Mouse (Mus musculus) ES-Bruce4 (cell line): Measurements from ENCODE around the gene Ttc9c. TPM values are rescaled to one million over a fixed set of nuclear protein-coding genes. Genes with fewer than 3 reads are reported as not detected.

Source experiments
- H3K27ac ChIP-seq: 2 replicates; pipeline ENCODE4 v1.5.1; 2012; ENCODE audit warnings: low read length, inconsistent platforms; ENCODE audit not compliant: insufficient read depth
- H3K27me3 ChIP-seq: 2 replicates; pipeline ENCODE4 v1.6.1; 2012; ENCODE audit warnings: mild to moderate bottlenecking, low read length, inconsistent platforms; ENCODE audit not compliant: control insufficient read depth, poor library complexity, insufficient read depth, severe bottlenecking
- H3K36me3 ChIP-seq: 2 replicates; pipeline ENCODE4 v1.6.1; 2012; ENCODE audit warnings: inconsistent platforms, mild to moderate bottlenecking, low read length, moderate library complexity; ENCODE audit not compliant: control insufficient read depth, poor library complexity, insufficient read depth, severe bottlenecking
- H3K4me1 ChIP-seq: one replicate; pipeline ENCODE4 v1.8.1; 2011; ENCODE audit warnings: low read length; ENCODE audit not compliant: control insufficient read depth, insufficient read depth
- H3K4me3 ChIP-seq: 2 replicates; pipeline ENCODE4 v1.5.1; 2011; ENCODE audit warnings: low read depth, mild to moderate bottlenecking, low read length
- H3K9ac ChIP-seq: 2 replicates; pipeline ENCODE4 v1.6.1; 2012; ENCODE audit warnings: low read depth, mild to moderate bottlenecking, inconsistent platforms; ENCODE audit not compliant: poor library complexity, severe bottlenecking
- H3K9me3 ChIP-seq: replicated peaks from 2 replicates; pipeline ENCODE4 v1.6.1; 2012; ENCODE audit warnings: mild to moderate bottlenecking, low read length, inconsistent platforms; ENCODE audit not compliant: control insufficient read depth, poor library complexity, insufficient read depth, severe bottlenecking
- CTCF ChIP-seq: IDR thresholded peaks from one replicate; pipeline ENCODE4 v1.8.1; 2011; ENCODE audit warnings: low read depth, low read length
- EP300 ChIP-seq: IDR thresholded peaks from 2 replicates; pipeline ENCODE4 v1.6.1; 2011; ENCODE audit warnings: low read depth, low read length; ENCODE audit not compliant: insufficient read depth
- POLR2A ChIP-seq: IDR thresholded peaks from one replicate; pipeline ENCODE4 v1.8.1; 2011; ENCODE audit warnings: low read length; ENCODE audit not compliant: insufficient read depth
- polyA plus RNA-seq: library from polyadenylated mRNA; stranded (reverse); fragments of >200 nt; gene quantifications from 2 replicates; pipeline ENCODE4 v1.2.4, GENCODE M21; 2011; ENCODE audit warnings: low read depth; ENCODE audit not compliant: missing spikeins, insufficient read depth, insufficient read length

The Ttc9c gene
- 77.3 and 84.9 TPM in 2 replicates for polyA plus RNA-seq

GRCm38 (mm10) chr19:8818801-8819595, at the start of gene Ttc9c:
TSS of gene Ttc9c (minus strand) at chr19:8819333.
- Histone ChIP-seq H3K4me1 (peaks cover 2% of the 10 kb centered on the region), H3K9me3 (no peaks in the 10 kb centered on the region), H3K4me3 (peak within 1 kb of the TSS; percentile 92), H3K27ac (peak within 1 kb of the TSS; percentile 96), H3K9ac (peak within 1 kb of the TSS; percentile 91), H3K36me3 (peaks cover 42% of the 10 kb centered on the region), H3K27me3 (no peaks in the 10 kb centered on the region)
- TF ChIP-seq CTCF (no peak), EP300 (0 out of 2 replicates have a peak, but pooled peaks have one; percentile 18), POLR2A (peak; percentile 80)

GRCm38 (mm10) chr19:8864265-8864664, 45.1 kb upstream of the Ttc9c start:
- TF ChIP-seq EP300: no peak
- no peak for TF ChIP-seq POLR2A
- TF ChIP-seq CTCF: no peak
- H3K4me1 ChIP-seq: no peaks in the 10 kb centered on the region

GRCm38 (mm10) chr19:8859018-8859417, 39.9 kb upstream of the Ttc9c start:
- H3K9me3 ChIP-seq: no peaks in the 10 kb centered on the region

More at GRCm38 (mm10) chr19:8864265-8864664, 45.1 kb upstream of the Ttc9c start:
- H3K36me3 ChIP-seq: no peaks in the 10 kb centered on the region
- H3K27ac ChIP-seq: no peak overlapping the region
- no peaks in the 10 kb centered on the region for H3K27me3 ChIP-seq
- no peak overlapping the region for H3K9ac ChIP-seq
- no peaks in the 10 kb centered on the region for H3K9me3 ChIP-seq
- no peak overlapping the region for H3K4me3 ChIP-seq

GRCm38 (mm10) chr19:8857689-8858088, 38.6 kb upstream of the Ttc9c start:
- H3K9me3 ChIP-seq: no peaks in the 10 kb centered on the region
- H3K4me1 ChIP-seq: no peaks in the 10 kb centered on the region
- no peak overlapping the region for H3K4me3 ChIP-seq
- no peak overlapping the region for H3K9ac ChIP-seq
- no peaks in the 10 kb centered on the region for H3K36me3 ChIP-seq
- H3K27ac ChIP-seq: no peak overlapping the region
- no peaks in the 10 kb centered on the region for H3K27me3 ChIP-seq
- no peak for TF ChIP-seq EP300
- TF ChIP-seq CTCF: peak; percentile 82
- no peak for TF ChIP-seq POLR2A

More at GRCm38 (mm10) chr19:8859018-8859417, 39.9 kb upstream of the Ttc9c start:
- Histone ChIP-seq H3K4me3 (no peak overlapping the region), H3K27me3 (no peaks in the 10 kb centered on the region), H3K9ac (no peak overlapping the region), H3K27ac (no peak overlapping the region), H3K36me3 (no peaks in the 10 kb centered on the region), H3K4me1 (no peaks in the 10 kb centered on the region)
- TF ChIP-seq CTCF (peak; percentile 37), POLR2A (no peak), EP300 (no peak)

- H3K9me3 ChIP-seq: no peaks in the 10 kb centered on the region
- no peak overlapping the region for H3K27ac ChIP-seq
- no peak overlapping the region for H3K9ac ChIP-seq
- TF ChIP-seq CTCF: no peak
- TF ChIP-seq POLR2A: no peak
- TF ChIP-seq EP300: no peak
- H3K27me3 ChIP-seq: no peaks in the 10 kb centered on the region
- no peaks in the 10 kb centered on the region for H3K4me1 ChIP-seq
- no peak overlapping the region for H3K4me3 ChIP-seq
- H3K36me3 ChIP-seq: no peaks in the 10 kb centered on the region
These were observed 34.0 kb upstream of the Ttc9c start for GRCm38 (mm10) chr19:8853117-8853516.

GRCm38 (mm10) chr19:8852236-8852928, 33.2 kb upstream of the Ttc9c start:
- Histone ChIP-seq H3K9me3 (no peaks in the 10 kb centered on the region), H3K27ac (no peak overlapping the region), H3K4me3 (peak overlapping the region; percentile 46)

More at GRCm38 (mm10) chr19:8852236-8852928, 33.2 kb upstream of the Ttc9c start:
- Histone ChIP-seq H3K36me3 (no peaks in the 10 kb centered on the region), H3K9ac (0 out of 2 replicates have a peak overlapping the region, but pooled peaks have one; percentile 9), H3K4me1 (peaks cover 2% of the 10 kb centered on the region), H3K27me3 (no peaks in the 10 kb centered on the region)
- TF ChIP-seq EP300: no peak
- TF ChIP-seq POLR2A: no peak
- no peak for TF ChIP-seq CTCF
